Mouse (Mus musculus) forebrain, embryonic 15.5 days (tissue): ENCODE results near the gene Paf1. TPM values are rescaled to one million over a fixed set of nuclear protein-coding genes. Genes with fewer than 3 reads are reported as not detected.
A peak's percentile ranks its signal among the peaks of the same experiment; 100 is the strongest.

Experiments
- ATAC-seq: fragments of 200-750 bp; cut with Nextera tagmentation; replicated peaks from 2 replicates; pipeline ENCODE4 v1.8.0; 2017; ENCODE audit warnings: mild to moderate bottlenecking, moderate TSS enrichment, moderate library complexity
- H3K27ac ChIP-seq: fragments of 300-500 bp; sonication (generic); replicated peaks from 2 replicates; pipeline ENCODE4 v1.5.1; 2015; ENCODE audit warnings: mild to moderate bottlenecking, inconsistent platforms
- H3K27me3 ChIP-seq: fragments of 300-500 bp; sonication (generic); 2 replicates; pipeline ENCODE4 v1.6.1; 2015; ENCODE audit warnings: inconsistent platforms
- H3K36me3 ChIP-seq: fragments of 300-500 bp; sonication (generic); 2 replicates; pipeline ENCODE4 v1.6.1; 2015; ENCODE audit warnings: mild to moderate bottlenecking, inconsistent platforms
- H3K4me1 ChIP-seq: fragments of 300-500 bp; sonication (generic); 2 replicates; pipeline ENCODE4 v1.6.1; 2015; ENCODE audit warnings: inconsistent platforms
- H3K4me2 ChIP-seq: fragments of 300-500 bp; sonication (generic); replicated peaks from 2 replicates; pipeline ENCODE4 v1.6.1; 2015; ENCODE audit warnings: mild to moderate bottlenecking, inconsistent platforms
- H3K4me3 ChIP-seq: fragments of 300-500 bp; sonication (generic); 2 replicates; pipeline ENCODE4 v1.5.1; 2015; ENCODE audit warnings: mild to moderate bottlenecking, inconsistent platforms
- H3K9ac ChIP-seq: fragments of 300-500 bp; sonication (generic); replicated peaks from 2 replicates; pipeline ENCODE4 v1.6.1; 2015; ENCODE audit warnings: mild to moderate bottlenecking, inconsistent platforms
- H3K9me3 ChIP-seq: fragments of 300-500 bp; sonication (generic); 2 replicates; pipeline ENCODE4 v1.6.1; 2016; ENCODE audit warnings: inconsistent platforms
- WGBS: fragments of 180-500 bp; shearing (Covaris S2); methylation state at CpG from one replicate; pipeline ENCODE4 v1.1.7; 2015; ENCODE audit warnings: mixed read lengths; 5-methylcytosine and 5-hydroxymethylcytosine counted together
- polyA plus RNA-seq: library from polyadenylated mRNA; unstranded; fragments of >200 nt; fragmentation: Nextera tagmentation; extraction: Ambion mirVana; gene quantifications from 2 replicates; pipeline ENCODE4 v1.2.1, GENCODE M21; 2015

The Paf1 gene
- polyA plus RNA-seq, 1 experiment from 2014 or later = 106 TPM

DNA sequence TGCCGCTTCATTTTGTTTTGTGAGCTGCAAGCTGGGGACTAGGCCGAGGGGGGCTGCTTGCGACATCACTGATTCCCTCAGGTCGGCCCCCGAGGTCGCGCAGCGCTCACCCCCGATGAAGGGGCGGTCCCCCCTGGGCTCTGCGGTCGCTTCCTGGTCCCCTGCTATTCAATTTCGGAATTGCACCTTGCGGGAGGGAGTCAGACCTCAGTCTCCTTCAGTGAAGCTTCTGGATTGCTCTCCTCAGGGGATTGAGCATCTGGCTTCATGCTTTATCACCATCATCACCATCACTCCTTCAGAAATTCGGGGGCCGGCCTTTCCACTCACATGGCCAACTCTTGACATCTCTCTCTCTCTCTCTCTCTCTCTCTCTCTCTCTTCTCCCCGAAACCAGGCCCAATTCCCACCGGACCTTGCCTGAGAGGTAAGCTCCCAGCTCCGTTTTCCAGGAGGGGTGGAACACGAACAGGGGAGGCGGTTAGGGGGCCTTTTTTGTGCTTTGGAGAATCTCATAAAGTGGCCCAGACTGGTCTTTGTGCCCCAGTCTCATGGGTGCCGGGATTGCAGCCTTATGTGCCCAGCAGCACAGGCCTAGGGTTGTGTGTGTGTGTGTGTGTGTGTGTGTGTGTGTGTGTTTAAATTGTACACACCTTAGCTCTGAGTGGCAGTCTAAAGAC lies 661 bp downstream of the Paf1 start:
- peak overlapping the region; percentile 79 for H3K4me3 ChIP-seq
- no peaks in the 10 kb centered on the region for H3K27me3 ChIP-seq
- no peaks in the 10 kb centered on the region for H3K9me3 ChIP-seq
- H3K9ac ChIP-seq = peak overlapping the region; percentile 82
- H3K4me1 ChIP-seq = peaks cover 20% of the 10 kb centered on the region
- no peak; the same call in 1 of the 2 replicates for ATAC-seq
- H3K36me3 ChIP-seq = peaks cover 59% of the 10 kb centered on the region
- H3K4me2 ChIP-seq = peak overlapping the region; percentile 95
- 6% methylated on average over 22 of the region's 22 CpGs for WGBS
- H3K27ac ChIP-seq = peak overlapping the region; percentile 78

- peaks cover 20% of the 10 kb centered on the region for H3K4me1 ChIP-seq
- H3K4me2 ChIP-seq = no peak overlapping the region
- H3K9ac ChIP-seq = no peak overlapping the region
- H3K27me3 ChIP-seq = no peaks in the 10 kb centered on the region
- H3K4me3 ChIP-seq = no peak overlapping the region
- H3K9me3 ChIP-seq = no peaks in the 10 kb centered on the region
- H3K27ac ChIP-seq = no peak overlapping the region
- WGBS = 96% methylated on average over 4 of the region's 4 CpGs
- ATAC-seq = no peak
- H3K36me3 ChIP-seq = peaks cover 58% of the 10 kb centered on the region
Observed at GRCm38 (mm10) chr7:28395425-28395824, 2.7 kb downstream of the Paf1 start.

DNA sequence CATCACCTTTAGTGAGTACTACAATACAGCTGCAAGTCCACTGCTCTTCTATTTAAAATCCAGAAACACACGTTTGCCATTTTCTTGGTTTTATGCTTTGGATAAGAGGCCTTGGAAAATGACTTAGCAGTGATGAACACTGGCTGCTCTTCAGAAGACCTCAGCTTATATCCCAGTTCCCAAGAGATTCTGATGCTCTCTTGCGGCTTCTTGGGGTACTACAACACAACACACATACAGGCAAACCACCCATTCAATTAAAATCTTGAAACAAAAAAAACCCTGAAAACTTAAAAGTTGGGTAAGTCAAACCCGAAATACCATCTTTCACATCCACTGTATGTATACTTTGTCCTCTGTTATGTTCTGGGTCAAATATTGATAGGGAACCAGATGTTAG lies 5.2 kb downstream of the Paf1 start:
- no peak overlapping the region for H3K27ac ChIP-seq
- H3K9me3 ChIP-seq = no peaks in the 10 kb centered on the region
- no peak overlapping the region for H3K4me3 ChIP-seq
- H3K4me1 ChIP-seq = peaks cover 10% of the 10 kb centered on the region
- WGBS = 67% methylated on average over 3 of the region's 3 CpGs
- peaks cover 79% of the 10 kb centered on the region for H3K36me3 ChIP-seq
- H3K9ac ChIP-seq = no peak overlapping the region
- no peak for ATAC-seq
- H3K4me2 ChIP-seq = no peak overlapping the region
- no peaks in the 10 kb centered on the region for H3K27me3 ChIP-seq

GRCm38 (mm10) chr7:28398696-28399340 lies 6.1 kb downstream of the Paf1 start:
- 90% methylated on average over 10 of the region's 10 CpGs for WGBS
- H3K36me3 ChIP-seq = peaks cover 87% of the 10 kb centered on the region

GRCm38 (mm10) chr7:28401030-28401429 lies 8.3 kb downstream of the Paf1 start:
- no peak overlapping the region for H3K4me2 ChIP-seq
- peaks cover 96% of the 10 kb centered on the region for H3K36me3 ChIP-seq
- H3K27ac ChIP-seq = no peak overlapping the region
- no peak for ATAC-seq
- no peaks in the 10 kb centered on the region for H3K4me1 ChIP-seq
- no peak overlapping the region for H3K4me3 ChIP-seq
- WGBS = 100% methylated on average over 1 of the region's 1 CpGs
- H3K27me3 ChIP-seq = no peaks in the 10 kb centered on the region
- no peak overlapping the region for H3K9ac ChIP-seq
- no peaks in the 10 kb centered on the region for H3K9me3 ChIP-seq

More at GRCm38 (mm10) chr7:28398696-28399340, 6.1 kb downstream of the Paf1 start:
- Histone ChIP-seq H3K27ac (no peak overlapping the region), H3K4me3 (no peak overlapping the region), H3K9ac (no peak overlapping the region), H3K27me3 (no peaks in the 10 kb centered on the region), H3K4me1 (peaks cover 2% of the 10 kb centered on the region), H3K4me2 (no peak overlapping the region), H3K9me3 (no peaks in the 10 kb centered on the region)
- ATAC-seq = no peak

DNA sequence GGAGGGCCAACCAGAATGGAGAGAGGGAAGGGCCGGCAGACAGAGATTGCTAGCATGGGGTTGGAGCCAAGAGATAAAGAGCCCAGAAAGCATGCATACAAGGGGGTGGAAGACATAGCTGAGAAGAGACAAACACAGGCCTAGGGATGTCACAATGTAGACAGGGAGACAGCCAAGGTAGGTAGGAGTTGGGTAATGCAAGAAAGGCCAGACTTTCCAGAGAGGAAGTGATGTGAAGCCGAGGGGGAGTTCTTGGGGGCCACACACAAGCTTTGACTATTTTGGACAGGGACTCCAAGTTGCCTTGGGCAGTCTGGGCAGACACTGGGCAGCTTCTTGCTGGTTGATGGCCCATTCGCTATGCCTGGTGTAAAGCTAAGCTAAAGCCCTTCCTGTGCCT lies 9.2 kb downstream of the Paf1 start:
- Histone ChIP-seq H3K36me3 (peaks cover 96% of the 10 kb centered on the region), H3K9ac (no peak overlapping the region)
- WGBS = 84% methylated on average over 3 of the region's 3 CpGs

GRCm38 (mm10) chr7:28410841-28411475 lies 18.2 kb downstream of the Paf1 start:
- H3K9ac ChIP-seq = no peak overlapping the region
- H3K4me3 ChIP-seq = no peak overlapping the region
- no peaks in the 10 kb centered on the region for H3K27me3 ChIP-seq
- H3K27ac ChIP-seq = no peak overlapping the region
- H3K9me3 ChIP-seq = no peaks in the 10 kb centered on the region
- WGBS = 89% methylated on average over 3 of the region's 3 CpGs
- peaks cover 84% of the 10 kb centered on the region for H3K36me3 ChIP-seq
- H3K4me2 ChIP-seq = no peak overlapping the region
- no peak for ATAC-seq
- H3K4me1 ChIP-seq = no peaks in the 10 kb centered on the region

More for the DNA sequence above, 9.2 kb downstream of the Paf1 start:
- Histone ChIP-seq H3K4me3 (no peak overlapping the region), H3K27ac (no peak overlapping the region), H3K4me2 (no peak overlapping the region), H3K27me3 (no peaks in the 10 kb centered on the region), H3K4me1 (no peaks in the 10 kb centered on the region), H3K9me3 (no peaks in the 10 kb centered on the region)
- no peak for ATAC-seq

DNA sequence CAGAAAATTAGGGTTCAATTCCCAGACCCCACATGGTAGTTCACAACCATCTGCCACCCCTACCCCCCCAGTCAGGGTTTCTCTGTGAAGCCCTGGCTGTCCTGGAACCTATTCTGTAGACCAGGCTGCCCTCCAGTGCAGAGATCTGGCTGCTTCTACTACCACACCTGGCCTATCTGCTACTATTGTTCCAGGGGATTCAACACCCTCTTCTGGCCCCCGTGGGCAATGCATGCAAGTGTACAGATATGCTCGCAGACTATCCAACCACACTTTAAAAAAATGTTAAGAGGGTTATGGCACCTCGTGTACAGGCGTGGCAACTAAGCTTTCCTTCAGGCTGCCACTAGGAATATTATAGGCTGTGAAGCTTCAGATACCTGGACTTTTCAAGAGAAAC lies 20.1 kb downstream of the Paf1 start:
- peaks cover 80% of the 10 kb centered on the region for H3K36me3 ChIP-seq
- 84% methylated on average over 4 of the region's 4 CpGs for WGBS
- ATAC-seq = no peak

GRCm38 (mm10) chr7:28417368-28417767 lies 24.6 kb downstream of the Paf1 start:
- Histone ChIP-seq H3K4me3 (no peak overlapping the region), H3K27me3 (no peaks in the 10 kb centered on the region), H3K36me3 (peaks cover 88% of the 10 kb centered on the region), H3K9ac (no peak overlapping the region), H3K4me2 (no peak overlapping the region), H3K27ac (no peak overlapping the region), H3K9me3 (no peaks in the 10 kb centered on the region), H3K4me1 (no peaks in the 10 kb centered on the region)
- no peak for ATAC-seq

More for the DNA sequence above, 20.1 kb downstream of the Paf1 start:
- H3K4me2 ChIP-seq = no peak overlapping the region
- no peak overlapping the region for H3K27ac ChIP-seq
- H3K27me3 ChIP-seq = no peaks in the 10 kb centered on the region
- no peak overlapping the region for H3K9ac ChIP-seq
- H3K4me3 ChIP-seq = no peak overlapping the region
- no peaks in the 10 kb centered on the region for H3K4me1 ChIP-seq
- H3K9me3 ChIP-seq = no peaks in the 10 kb centered on the region

DNA sequence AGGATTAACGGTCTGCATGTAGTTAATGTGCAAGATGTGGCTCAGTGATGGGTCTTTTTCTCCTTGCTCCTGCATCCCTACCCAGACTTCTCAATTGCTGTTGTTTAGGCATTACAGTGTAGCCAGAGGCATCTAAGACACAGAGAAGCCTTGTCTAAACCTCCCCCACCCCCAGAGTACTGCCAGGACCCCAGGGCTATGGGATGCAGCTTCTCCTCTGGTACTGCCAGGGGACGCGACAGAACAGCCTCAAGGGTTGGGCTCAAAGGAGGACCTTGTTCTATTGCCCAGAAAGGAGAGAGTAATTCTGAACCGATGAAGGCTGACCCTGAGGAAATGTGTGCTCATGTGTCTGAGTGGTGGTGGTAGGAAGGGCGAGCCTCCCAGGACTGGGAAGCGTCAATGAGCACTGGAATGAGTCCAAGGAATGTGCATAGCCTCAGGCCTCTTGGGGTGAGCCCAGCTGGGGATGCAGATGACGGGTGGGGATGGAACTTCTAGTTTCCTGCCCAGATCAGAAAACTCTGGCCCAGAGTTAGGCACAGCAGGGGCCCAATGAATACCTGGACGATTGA lies 25.4 kb downstream of the Paf1 start:
- no peak overlapping the region for H3K4me3 ChIP-seq
- WGBS = 66% methylated on average over 8 of the region's 8 CpGs
- peaks cover 88% of the 10 kb centered on the region for H3K36me3 ChIP-seq
- H3K27me3 ChIP-seq = no peaks in the 10 kb centered on the region
- H3K9ac ChIP-seq = no peak overlapping the region
- no peak overlapping the region for H3K27ac ChIP-seq
- no peaks in the 10 kb centered on the region for H3K4me1 ChIP-seq
- H3K9me3 ChIP-seq = no peaks in the 10 kb centered on the region
- no peak overlapping the region for H3K4me2 ChIP-seq
- no peak for ATAC-seq

DNA sequence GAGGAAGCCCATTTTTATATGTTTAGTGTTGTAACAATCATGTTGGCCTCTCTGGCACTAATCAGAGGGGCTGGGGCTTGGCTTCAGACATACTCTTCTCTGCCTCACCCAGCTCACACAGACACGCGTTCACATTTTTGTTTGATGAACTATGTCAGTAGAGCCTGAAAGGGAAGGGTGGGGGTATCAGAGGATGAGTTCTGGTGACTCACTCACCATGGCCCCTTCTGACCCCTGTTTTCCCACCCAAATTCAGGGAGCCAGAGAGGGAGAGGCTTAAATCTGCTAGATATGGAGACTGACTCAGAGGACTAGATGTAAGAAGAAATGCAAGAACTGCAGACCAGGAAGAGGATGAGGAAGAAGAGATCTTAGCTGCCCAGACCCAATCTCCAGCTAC lies 26.7 kb downstream of the Paf1 start:
- Histone ChIP-seq H3K9ac (no peak overlapping the region), H3K27me3 (no peaks in the 10 kb centered on the region), H3K9me3 (no peaks in the 10 kb centered on the region), H3K4me1 (no peaks in the 10 kb centered on the region), H3K36me3 (peaks cover 81% of the 10 kb centered on the region), H3K4me2 (no peak overlapping the region), H3K27ac (no peak overlapping the region), H3K4me3 (no peak overlapping the region)
- 93% methylated on average over 2 of the region's 2 CpGs for WGBS
- ATAC-seq = no peak

DNA sequence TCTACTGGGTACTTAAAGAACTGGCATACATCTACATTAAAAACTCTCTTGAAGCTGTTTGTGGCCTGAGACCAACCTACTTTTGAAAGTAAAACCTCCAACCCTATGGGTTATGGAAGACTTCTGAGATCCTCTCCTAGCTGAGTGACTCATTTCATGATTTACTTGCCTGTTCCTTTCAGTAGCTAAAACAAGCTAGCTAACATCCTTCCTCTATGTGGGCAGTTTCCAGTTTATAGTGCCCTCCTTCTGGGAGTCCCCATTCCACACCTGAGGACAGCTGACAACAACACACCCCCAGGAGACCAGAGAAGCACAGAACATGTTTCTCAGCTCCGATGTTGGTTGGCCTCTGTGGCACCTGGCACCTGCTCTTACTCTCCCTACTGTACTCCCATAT lies 30.3 kb downstream of the Paf1 start:
- H3K9me3 ChIP-seq = no peaks in the 10 kb centered on the region
- no peak for ATAC-seq
- H3K4me2 ChIP-seq = no peak overlapping the region
- H3K4me3 ChIP-seq = no peak overlapping the region
- no peaks in the 10 kb centered on the region for H3K4me1 ChIP-seq
- H3K27me3 ChIP-seq = no peaks in the 10 kb centered on the region
- H3K9ac ChIP-seq = no peak overlapping the region
- 95% methylated on average over 1 of the region's 1 CpGs for WGBS
- no peak overlapping the region for H3K27ac ChIP-seq
- H3K36me3 ChIP-seq = peaks cover 53% of the 10 kb centered on the region
